Mouse (Mus musculus): ENCODE results near the gene Ptgds. TPM values are rescaled to one million over a fixed set of nuclear protein-coding genes. Genes with fewer than 3 reads are reported as not detected.

The Ptgds gene
- total RNA-seq, 2 experiments from 2014 or later = 450 to 656 TPM

DNA sequence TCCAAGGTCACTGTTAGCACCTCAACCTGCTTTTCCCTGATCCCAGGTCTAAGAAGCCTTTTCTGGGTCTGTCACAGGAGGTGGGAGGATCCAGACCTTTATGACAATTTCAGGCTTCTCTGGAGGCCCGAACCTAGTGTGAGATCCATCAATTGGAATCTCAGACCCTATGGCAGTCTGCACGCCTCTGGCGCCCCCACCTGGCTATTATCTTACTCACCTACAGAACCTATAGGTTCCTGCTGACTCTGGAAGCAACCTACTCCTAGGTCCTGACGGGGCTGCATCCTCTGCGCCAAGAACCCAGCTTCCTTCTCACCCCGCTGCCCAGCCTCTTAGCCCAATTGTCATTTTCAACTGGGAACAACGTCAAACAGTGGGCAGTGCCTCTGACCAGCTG, 13.1 kb upstream of the Ptgds start:
- DNase-seq = peak in 1 of 2 experiments; percentile 64

DNA sequence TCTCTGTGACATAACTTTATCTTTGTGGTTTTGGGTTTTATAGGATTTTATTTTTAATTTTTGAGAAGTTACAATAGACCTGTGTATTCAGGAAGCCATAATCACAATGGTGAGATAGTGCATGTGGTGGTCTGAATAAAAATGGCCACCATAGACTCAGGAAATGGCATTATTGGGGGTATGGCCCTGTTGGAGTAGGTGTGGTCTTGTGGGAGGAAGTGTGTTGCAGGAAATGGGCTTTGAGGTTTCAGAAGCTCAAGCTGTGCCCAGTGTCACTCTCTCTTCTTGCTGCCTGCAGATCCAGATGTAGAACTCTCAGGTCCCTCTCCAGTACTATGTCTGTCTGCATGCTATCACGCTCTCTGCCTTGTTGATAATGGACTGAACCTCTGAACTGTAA, 10.7 kb upstream of the Ptgds start:
- no peak for DNase-seq

DNA sequence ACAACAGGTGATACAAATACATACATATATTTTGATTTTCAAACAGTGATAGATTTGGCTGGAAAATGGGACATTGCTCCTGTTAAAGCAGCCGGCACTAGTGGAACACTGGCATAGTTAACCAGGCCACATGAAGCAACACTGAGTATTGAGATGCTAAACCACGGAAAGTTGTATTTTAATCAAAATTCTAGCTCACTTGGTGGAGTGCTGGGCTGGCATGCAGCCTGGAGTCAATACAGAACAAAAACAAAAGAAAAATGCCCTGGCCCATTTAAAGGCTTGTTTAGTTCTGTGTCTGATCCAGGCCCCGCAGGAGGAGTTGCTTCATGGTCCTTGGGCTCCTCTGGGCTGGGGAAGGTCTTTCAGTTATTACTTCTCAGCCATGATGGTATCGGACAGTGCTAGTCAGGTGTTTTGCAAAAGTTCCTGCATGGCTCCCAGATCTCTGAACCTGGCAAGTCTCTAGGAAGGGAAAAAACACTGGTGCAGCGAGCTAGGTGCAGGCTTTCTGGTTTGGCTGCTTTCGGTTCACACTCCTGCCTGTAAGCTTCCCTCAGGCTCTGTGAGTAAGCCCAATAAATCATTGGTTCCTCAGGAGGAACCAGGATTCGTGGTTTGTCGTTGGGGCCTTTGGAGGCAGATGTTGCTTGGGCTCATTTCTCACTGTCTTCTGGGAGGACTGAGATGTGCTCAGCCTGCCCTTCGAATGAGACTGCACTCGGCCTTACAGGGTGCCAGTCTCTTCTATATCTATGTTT, 9.9 kb upstream of the Ptgds start:
- DNase-seq = no peak

DNA sequence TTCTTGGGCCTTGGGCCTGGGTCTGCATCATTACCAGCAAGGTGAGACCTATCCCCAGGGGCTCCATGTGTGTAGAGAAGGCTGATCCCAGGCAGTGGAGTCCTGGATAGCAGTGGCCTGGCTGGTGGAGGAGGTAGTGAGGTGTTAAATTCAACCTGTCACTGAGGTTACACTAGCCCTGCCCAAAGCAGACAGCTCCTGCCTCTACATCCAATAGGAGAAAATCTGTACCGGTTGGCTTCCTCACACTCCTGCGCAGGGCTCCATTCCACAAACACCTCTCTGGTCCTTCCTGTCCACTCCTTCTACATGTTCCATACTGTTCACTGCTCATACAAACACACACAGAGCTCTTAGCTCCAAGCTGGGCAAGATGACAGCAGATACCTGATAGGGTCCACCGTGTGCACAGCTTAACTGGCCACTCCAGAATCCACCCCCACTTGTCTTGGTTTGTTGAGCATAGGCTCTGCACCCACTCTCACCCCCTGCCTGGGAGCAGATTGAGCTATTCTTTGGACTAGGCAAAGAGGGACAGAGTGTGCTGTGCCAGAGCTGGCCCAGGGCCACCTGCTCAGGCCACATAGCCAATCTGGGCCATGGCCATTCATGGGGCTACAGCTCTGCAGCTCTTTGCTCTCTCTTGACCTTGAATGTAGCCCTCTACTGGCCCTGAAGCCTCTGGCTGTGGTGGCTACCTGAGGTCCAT, 8.3 kb upstream of the Ptgds start:
- peak; percentile 70 to 80 for DNase-seq

DNA sequence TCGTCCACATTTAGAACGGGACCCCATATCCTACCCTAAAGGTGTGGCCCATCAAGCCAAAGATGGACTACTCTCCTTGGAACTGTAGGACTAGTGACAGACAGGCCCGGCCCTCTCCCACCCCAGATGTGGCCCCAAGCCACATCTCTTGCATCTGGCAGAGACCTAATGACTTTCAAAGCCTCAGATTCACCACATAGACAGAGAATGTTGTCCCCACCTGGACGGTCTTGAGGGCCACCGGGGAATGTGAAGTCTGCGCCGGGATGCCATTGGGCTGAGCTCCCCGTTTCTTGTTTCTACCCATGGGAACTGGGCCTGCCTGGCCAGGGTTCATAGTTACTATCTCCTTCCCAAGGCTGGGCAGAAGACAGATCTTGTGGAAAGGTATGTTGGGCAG, 7.7 kb upstream of the Ptgds start:
- DNase-seq = no peak

DNA sequence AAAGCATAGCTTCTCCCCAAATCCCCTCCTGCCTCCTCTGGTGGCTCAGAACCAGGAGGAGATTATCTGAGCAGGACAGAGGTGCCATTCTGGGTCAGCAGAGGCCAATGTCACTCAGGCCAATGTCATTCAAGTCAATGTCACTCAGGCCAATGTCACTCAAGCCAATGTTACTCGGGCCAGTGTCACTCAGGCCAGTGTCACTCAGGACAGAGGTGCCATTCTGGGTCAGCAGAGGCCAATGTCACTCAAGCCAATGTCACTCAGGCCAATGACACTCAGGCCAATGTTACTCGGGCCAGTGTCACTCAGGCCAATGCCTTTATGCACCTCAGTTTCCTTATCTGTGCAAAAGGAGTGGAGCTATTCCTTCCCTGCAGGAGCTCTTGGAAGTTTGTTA, 2.7 kb upstream of the Ptgds start:
- no peak for DNase-seq

DNA sequence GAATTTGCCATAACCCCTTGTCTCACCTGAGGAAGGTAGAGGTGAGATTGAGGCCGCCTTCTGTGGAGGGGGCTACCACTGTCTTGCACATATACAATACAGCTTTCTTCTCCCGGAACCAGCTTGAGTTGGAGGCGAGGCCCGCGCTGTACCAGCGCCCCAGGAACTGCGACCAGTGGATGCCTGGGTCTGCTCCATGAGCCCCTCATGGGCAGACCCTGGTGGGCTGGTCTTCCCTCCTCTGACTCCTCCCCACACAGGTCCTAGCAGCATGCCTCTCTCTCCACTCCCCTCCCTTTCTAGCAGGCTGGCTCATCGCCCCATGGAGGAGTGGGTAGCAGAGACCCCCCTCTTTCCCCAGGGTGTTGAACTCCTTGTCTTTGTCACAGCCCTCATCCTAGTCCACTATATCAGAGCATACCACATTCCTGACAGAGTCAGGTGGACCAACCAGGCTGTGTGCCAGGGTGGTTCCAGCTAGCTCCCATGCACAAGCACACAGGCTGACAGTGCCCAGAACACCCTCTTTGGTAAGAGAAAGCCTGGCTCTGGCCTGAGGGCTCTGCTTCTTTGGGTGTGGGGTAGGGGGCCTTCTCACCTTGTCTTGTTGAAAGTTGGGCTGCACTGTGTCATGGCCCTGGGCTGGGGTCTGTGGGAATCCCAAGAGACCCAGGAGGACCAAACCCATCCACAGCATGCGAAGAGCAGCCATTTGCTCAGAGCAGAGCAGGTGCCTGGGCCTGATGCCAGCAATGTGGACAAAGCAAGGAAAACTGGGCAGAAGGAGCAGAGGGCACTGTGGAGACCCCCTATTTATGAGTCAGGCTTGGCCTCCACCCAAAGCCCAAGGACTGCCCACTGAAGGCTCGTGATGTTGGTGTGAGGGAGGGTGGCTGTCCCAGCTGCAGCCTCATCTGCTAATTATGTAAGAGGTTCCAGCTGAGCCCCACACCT, 607 bp downstream of the Ptgds start:
- DNase-seq = peak; percentile 72 to 77

DNA sequence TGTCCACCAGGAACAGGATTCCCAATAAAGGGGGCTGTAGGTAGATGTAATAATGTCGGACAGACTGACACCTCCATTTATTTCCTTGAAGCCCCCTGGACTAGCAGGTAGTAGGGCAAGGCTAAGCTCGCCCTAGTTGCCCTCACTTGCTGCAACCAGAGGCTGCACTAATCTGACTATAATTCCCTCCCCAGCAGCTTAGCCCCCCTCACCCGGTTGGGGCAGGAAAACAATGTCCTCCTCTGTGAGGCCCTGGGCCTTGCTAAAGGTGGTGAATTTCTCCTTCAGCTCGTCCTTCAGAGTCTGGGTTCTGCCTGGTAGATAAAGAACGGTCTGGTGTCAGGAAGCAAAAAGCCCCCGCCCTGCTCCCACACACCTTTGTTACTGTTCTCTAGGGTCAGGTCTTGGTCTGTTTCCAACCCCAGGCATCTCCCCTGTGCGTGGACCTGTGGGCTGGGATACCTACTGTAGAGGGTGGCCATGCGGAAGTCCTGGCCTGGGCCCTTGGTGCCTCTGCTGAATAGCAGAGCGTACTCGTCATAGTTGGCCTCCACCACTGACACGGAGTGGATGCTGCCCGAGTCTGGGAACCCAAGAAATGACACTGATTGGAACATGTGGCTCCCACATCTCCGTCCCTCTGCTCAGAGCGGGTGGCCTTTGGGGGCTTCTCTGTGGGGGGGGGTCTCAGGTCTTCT, 2.1 kb downstream of the Ptgds start:
- peak; percentile 32 to 44 for DNase-seq

DNA sequence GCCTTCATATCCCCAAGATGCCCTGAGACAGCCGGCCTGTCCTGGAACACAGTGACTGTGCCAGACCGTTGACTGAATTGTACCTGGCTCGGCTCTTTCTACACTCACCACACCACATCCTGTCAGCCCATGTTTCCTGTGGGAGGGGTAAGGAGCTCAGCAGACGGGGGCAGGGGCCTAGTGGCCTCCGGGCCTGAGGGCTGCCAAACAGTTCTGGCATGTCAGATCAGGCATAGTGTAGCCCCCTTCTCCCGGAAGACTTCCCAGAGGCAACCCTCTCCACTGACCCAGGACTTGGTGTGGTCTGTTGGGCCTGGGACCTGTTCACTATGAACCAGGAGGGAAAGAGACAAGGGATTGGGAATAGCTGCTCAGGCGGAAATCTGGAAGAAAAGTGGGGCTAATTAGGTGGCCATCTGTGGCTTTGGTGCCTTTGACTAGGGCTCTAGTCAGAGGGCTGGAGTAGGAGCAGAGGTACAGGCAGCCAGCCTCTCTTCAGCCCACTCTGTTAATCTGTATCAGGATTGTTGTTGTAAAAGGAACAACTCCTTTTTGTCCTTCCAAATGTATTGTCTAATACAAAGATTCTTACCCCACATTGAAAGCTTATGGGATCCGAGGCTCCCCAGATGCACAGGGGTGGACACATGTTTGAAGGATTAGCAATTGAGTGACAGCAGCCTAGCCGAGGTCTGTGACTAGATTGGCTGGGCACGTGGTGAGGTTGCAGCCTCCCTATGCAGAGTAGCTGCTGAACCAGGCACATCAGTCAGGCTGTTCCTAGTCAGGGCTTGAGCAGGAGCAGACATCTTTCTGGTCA, 3.8 kb downstream of the Ptgds start:
- DNase-seq = peak in 1 of 2 experiments; percentile 43

DNA sequence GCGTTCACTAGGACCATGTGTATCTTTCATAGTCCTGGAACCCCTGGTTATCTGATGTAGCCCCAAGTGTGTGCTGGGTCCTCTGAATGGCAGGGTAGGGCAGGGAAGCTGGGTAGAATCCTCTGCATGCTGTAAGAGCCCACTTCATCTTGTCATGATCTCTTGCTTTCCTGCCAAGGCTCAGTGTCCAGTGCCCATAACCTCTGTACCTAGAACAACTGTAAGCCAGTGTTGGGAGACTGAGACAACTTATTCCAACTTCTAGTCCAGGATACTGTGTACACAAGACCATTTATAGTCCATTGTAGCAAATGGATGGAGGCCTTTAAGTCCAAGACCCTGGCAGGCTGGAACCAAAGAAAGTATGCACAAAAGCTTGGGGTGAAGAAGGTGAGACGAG, 4.6 kb downstream of the Ptgds start:
- no peak for DNase-seq

DNA sequence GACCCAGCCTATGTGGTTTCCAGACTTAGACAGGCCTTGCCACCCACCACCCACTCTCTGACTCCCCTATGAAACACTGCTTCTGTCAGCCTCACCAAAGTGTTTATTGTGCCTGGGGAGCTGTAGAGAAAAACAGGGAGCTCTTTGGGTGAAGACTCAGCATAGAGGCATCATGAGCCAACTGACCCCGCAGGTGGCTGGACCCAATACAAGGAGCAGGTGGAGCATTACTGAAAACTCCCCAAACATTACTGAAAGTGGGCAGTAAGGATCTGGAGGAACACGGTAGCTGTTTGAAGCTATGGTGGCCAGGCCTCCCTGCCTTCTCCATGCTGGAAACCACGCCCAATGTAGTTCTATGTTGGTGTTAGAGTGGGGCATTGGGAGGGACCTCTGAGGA, 6.2 kb downstream of the Ptgds start:
- DNase-seq = no peak

DNA sequence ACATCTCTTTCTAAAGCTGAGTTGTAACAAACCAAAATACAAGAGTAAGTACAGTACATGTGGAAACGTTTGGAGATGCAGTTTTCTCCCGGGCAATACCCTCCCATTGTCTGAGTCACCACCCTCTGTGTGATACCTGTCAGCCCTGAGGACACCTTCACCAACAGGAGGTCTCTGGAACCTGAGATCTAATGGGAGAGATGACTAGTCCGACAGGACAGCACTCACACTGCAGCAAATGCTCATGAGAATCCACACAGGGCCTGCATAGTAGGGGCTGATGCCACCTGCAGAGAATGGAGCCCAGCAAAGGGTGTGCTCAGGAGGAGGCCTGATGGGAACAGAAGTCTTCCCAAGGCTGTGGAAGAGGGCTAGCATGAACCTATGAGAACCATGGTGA, 8.4 kb downstream of the Ptgds start:
- DNase-seq = no peak

DNA sequence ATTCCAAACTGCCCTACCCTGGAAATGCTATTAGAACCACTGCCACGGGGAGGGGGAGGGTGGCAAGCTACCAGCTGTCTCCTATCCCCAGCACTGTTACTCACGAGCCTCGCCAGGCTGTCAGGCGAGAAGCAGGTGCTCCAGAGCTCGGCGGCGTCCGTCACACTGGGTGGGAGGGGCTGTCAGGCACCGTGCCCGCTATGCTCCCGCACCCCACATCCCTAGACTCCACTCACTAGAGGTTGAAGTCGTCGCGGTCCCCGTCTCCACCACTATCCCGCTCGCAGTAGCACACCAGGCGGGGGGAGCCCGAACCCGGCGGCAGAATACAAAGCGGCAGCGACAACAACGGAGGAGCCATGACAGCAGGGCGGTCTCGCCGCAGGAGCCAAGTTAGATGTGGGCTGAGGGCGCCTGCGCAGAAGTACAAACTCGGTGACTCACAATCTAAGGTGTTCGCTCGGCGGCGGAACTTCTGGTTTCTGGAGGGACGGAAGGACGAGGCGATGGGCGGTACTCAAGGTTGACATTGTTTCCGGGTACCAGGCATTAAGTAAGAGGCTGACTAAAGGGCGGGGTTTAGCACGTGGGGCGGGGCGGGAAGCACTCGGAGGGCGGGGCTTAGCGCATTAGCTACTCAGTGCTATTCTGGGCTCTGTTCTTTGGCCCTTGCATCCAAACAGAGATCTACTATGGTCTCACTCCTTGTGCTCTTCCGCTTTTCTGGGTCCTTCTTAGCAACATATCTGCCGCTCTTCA, 9.1 kb downstream of the Ptgds start, which contains the start of gene Paxx:
Gene Paxx, minus strand, starts transcription at position 544 of the 759 bp plus-strand sequence.
- DNase-seq = peak; percentile 93 to 97

DNA sequence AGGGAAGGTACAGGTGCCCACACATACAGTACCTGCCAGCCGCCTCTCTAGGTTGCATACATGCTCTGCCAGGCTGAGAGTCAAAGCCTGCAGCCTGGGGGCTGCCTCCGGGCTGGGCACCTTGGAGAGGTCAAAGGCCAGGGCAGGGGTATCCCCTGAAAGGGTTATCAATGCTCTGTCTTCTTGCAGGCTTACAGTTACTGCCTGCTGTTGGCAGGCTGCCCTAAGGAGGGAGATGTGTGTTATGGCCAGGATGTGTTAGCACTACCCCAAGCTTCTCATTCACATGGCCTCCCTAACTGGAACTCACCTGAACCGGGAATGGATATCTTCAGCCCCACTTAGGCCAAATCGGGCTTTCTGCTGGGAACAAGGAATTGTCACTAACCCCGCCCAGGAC, 9.7 kb downstream of the Ptgds start:
- peak in 1 of 2 experiments; percentile 33 for DNase-seq

DNA sequence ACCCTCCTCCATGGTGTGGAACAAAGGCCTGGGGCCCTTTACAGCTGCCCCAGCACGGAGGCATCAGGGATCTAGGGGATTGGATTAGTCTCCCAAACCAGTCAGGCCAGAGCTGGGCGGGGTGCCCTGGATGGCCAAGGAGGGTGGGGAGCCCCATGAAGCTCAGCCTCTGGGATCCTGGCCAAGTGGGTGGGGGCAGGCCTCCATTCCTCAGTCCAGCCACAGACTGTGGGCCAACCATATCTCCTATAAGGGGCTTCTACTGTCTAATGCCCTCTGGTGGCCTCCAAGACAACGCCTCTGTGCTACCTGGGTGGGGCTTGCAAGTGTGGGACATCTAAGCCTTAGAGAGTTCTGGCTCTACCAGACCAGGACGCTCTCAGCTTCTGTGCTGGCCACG, 10.9 kb downstream of the Ptgds start:
- peak; percentile 60 to 62 for DNase-seq

DNA sequence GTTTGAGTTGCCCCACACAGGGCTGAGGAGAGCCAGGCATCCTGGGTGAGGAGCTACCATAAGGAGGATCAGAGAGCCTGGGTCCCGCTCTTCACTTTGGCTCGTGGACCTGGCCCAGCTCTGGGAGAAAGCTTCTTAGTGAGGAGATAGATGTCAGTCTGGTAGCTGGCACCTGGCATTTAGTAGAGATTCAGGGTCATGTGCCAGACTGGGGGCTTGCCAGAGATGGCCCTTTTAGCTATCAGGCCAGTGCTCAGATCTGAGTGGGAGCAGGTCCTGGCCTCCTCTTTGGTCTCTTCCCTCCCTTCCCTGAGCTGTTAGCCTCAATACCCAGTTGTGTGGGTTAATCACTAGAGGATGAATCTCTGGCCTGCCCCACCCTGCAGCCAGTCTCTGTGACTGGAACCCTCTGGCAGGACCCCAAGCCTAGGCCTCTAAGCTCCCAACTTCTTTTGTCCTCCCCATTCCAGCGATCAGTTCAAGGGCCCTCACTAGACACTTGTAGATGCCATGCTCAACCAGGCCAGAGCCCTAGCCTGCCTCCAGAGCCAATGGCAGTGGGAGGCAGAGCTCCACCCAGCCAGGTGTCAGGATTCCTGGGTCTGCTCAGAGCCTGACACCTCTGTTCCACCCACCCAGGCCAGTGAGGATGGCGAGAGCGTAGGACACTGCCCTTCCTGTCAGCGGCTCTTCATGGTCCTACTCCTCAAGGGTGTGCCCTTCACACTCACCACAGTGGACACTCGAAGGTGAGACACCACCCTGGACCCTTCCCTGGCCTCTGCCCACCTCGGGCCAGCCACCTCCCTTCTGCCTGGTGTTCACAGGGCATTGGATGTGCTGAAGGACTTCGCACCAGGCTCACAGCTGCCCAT, 12.6 kb downstream of the Ptgds start:
- peak in 1 of 2 experiments; percentile 19 for DNase-seq

DNA sequence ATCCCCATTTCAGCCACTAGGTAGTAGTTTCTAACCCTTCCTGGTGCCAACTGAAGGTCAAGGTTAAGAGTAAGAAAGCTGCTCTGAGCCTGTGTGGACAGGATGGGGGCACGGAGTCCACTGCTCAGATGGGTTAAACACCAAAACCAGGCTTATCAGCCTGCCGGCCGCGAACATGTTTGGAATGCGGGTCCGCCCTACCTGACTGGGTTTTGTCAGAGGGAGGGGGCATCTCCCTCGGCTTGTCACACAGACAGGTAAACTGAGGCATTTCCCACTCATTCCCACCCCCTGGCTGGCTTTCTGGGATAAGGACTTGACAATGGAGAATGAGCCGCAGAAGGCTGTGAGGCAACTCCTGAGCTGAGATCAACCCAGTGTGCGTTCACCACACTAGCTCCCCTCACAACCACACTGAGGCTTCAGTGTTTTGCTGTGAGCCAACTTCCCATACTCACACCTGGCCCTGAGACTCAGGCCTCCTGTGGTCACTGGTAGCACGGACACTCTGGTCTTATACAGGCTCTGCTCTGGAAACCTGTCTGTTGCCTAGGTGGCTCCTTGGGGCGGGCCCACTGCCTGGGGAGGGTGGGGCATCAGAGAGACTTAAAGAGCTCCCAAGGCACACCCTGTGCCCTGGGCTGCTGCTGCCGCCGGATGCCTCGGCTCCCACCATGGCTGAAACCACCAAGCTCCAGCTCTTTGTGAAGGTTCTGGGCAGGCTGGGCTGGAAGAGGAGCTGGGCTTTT, 13.5 kb downstream of the Ptgds start, which contains the start of gene Clic3:
Gene Clic3, plus strand, starts transcription at position 634 of the 749 bp plus-strand sequence.
- no peak for DNase-seq

DNA sequence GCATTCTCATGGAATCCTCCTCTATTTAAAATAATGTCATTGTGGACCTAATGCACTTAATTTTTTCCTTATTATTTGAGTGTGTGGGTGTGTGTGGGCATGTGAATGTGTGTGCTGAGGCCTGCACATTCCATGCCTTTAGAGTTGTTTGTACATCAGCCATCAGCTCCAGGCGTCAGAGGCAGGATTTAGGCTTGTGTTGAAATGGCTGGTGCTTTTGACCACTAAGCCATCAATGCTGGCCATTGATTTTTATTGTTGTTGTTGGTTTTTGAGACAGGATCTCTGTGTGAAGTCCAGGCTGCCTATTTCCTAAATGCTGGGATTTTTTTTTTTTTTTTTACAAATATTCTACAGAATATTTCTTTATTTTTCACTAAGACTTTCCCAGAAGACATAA, 16.9 kb downstream of the Ptgds start:
- DNase-seq = no peak
